Mouse (Mus musculus) cerebellum, postnatal 4 days (tissue): ENCODE data around the gene Map2k5.

Experiments
- DNase-seq, 2 experiments: peaks; one replicate each; pipeline ENCODE4 v3.0.0; 2022; ENCODE audit warnings: low spot score in 2 of 2, mixed read lengths in 1 of 2

Map2k5 gene

GRCm38 (mm10) chr9:63146856-63147274 lies 230.8 kb downstream of the Map2k5 start:
- no peak for DNase-seq

GRCm38 (mm10) chr9:63146126-63146855 lies 231.4 kb downstream of the Map2k5 start:
- no peak for DNase-seq

- no peak for DNase-seq
Measured at GRCm38 (mm10) chr9:63145249-63146125, 232.2 kb downstream of the Map2k5 start.

- DNase-seq, result no peak
Measured at GRCm38 (mm10) chr9:63144502-63145248, 233.0 kb downstream of the Map2k5 start.

GRCm38 (mm10) chr9:63143641-63144501 lies 233.8 kb downstream of the Map2k5 start:
- DNase-seq, result no peak

GRCm38 (mm10) chr9:63143227-63143626 lies 234.5 kb downstream of the Map2k5 start:
- no peak for DNase-seq

GRCm38 (mm10) chr9:63142335-63143036 lies 235.2 kb downstream of the Map2k5 start:
- DNase-seq, result no peak

GRCm38 (mm10) chr9:63141641-63142334 lies 235.9 kb downstream of the Map2k5 start:
- DNase-seq, result no peak

- DNase-seq, result no peak
Measured at GRCm38 (mm10) chr9:63140211-63140610, 237.5 kb downstream of the Map2k5 start.

GRCm38 (mm10) chr9:63139661-63140060 lies 238.0 kb downstream of the Map2k5 start:
- DNase-seq, result no peak

GRCm38 (mm10) chr9:63138481-63138967 lies 239.2 kb downstream of the Map2k5 start:
- DNase-seq, result no peak

GRCm38 (mm10) chr9:63137615-63137915 lies 240.1 kb downstream of the Map2k5 start:
- no peak for DNase-seq

GRCm38 (mm10) chr9:63136756-63137614 lies 240.7 kb downstream of the Map2k5 start:
- no peak for DNase-seq

GRCm38 (mm10) chr9:63136241-63136640 lies 241.5 kb downstream of the Map2k5 start:
- no peak for DNase-seq

- DNase-seq, result no peak
Measured at GRCm38 (mm10) chr9:63135801-63136200, 241.9 kb downstream of the Map2k5 start.

GRCm38 (mm10) chr9:63135356-63135755 lies 242.3 kb downstream of the Map2k5 start:
- DNase-seq, result no peak

GRCm38 (mm10) chr9:63133659-63134058 lies 244.0 kb downstream of the Map2k5 start:
- DNase-seq, result no peak

- DNase-seq, result peak; percentile 80 to 93
Measured at GRCm38 (mm10) chr9:63132673-63133601, 244.8 kb downstream of the Map2k5 start.
